Mouse (Mus musculus): Measurements from ENCODE around the gene Ankrd66. TPM values are rescaled to one million over a fixed set of nuclear protein-coding genes. Genes with fewer than 3 reads are reported as not detected.

Gene Ankrd66
- total RNA-seq, 2 experiments from 2014 or later: 0.26 to 0.27 TPM

- TF ChIP-seq CTCF (IDR thresholded peaks at IDR 0.05): no peak
- no peak for DNase-seq (ENCODE audit: extremely low spot score in 1 of 2, low spot score in 2 of 2)
- Histone ChIP-seq H3K27ac (no peak overlapping the region), H3K4me3 (no peak overlapping the region)
- intact Hi-C loops (cut with DNase I): no loop called here
Measured at GRCm38 (mm10) chr17:43488439-43489151, 54.8 kb downstream of the Ankrd66 start.

- H3K4me3 ChIP-seq: no peak overlapping the region
- no peak for TF ChIP-seq CTCF (IDR thresholded peaks at IDR 0.05)
- intact Hi-C loops (cut with DNase I): no loop called here
- no peak for DNase-seq (ENCODE audit: extremely low spot score in 1 of 2, low spot score in 2 of 2)
- H3K27ac ChIP-seq: no peak overlapping the region
Measured at GRCm38 (mm10) chr17:43485982-43486381, 57.5 kb downstream of the Ankrd66 start.

Other genes starting within 250 kb of the Ankrd66 start
- gene Adgrf5, start 183.2 kb downstream of the Ankrd66 start, total RNA-seq (2021): 10 to 100 TPM; 32.5 to 35.0 TPM
- not detected for gene Mep1a, start 40.8 kb downstream of the Ankrd66 start, total RNA-seq (2021)
- 10 to 100 TPM; 80.9 to 84.9 TPM for gene Pla2g7, start 24.5 kb upstream of the Ankrd66 start, total RNA-seq (2021)
- gene Tdrd6, start 86.7 kb upstream of the Ankrd66 start, total RNA-seq (2021): under 1 TPM; 0.48 to 0.94 TPM
- 10 to 100 TPM; 47.9 to 51.3 TPM for gene Slc25a27, start 123.6 kb upstream of the Ankrd66 start, total RNA-seq (2021)
- 1 to 10 TPM; 2.0 to 3.6 TPM for gene Cyp39a1, start 123.8 kb upstream of the Ankrd66 start, total RNA-seq (2021)

All from left cerebral cortex, adult 2 months (tissue).